Mouse (Mus musculus): ENCODE measurements around the gene Cpne4.

DNA sequence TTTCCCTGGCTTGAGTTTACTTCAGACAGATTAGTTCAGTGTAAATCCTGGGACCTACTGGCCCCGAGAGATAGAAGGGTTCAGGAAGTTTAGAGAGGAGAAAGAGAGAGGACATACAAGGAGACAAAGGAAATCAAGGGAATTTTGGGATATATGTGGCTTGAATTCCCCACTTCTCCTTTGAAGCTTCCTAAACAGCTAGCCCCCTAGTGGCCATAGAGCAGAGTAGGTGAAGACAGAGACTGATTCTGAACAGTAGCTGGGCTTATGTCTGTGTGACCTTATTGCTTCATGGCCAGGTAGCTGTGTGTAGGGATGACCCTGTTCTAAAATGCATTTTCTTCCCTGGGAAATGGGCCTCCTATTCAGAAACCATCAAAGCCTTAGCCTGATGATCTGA, 129.6 kb downstream of the Cpne4 start:
- peak; percentile 52 for TF ChIP-seq CTCF (IDR thresholded peaks at IDR 0.05; ENCODE audit: low read depth)
- no peak for TF ChIP-seq EP300 (IDR thresholded peaks at IDR 0.05; ENCODE audit: low read depth)
